Mouse (Mus musculus) 3T3-L1 (cell line): ENCODE results near the gene Cacna1b.

Source experiments
- DNase-seq: peaks from one replicate; pipeline ENCODE4 v3.0.0-alpha.2; 2015; ENCODE audit warnings: low read depth, low spot score

Cacna1b gene

DNA sequence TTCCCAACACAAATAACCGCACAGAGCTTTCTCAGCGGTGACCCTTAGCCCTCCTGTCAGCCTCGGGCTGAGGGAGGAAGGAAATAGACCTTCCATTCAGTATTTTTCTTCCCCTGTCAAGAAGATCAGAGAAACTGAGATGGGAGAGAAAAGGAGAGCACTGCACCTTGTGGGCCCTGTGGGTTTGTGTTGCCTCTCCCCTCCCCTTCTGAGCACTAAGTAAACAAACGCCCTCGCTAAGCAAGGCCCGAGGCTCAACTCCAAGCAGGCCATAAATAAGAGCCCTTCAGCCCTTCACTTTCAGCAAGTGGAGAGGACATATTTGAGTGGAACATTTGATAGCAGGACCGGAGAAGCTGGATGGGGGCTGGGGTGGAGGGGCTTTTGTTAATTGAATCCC is 209.0 kb downstream of the Cacna1b start:
- DNase-seq = no peak
